Mouse (Mus musculus) adrenal gland, adult 2 months (tissue): ENCODE results near the gene Psma5. TPM values are rescaled to one million over a fixed set of nuclear protein-coding genes. Genes with fewer than 3 reads are reported as not detected.
A peak's percentile ranks its signal among the peaks of the same experiment; 100 is the strongest.

Experiments
- DNase-seq: peaks from one replicate; pipeline ENCODE4 v3.0.0; 2021
- polyA plus RNA-seq: library from polyadenylated mRNA; depleted of rRNA; stranded (reverse); fragments of >200 nt; gene quantifications from 2 replicates; pipeline ENCODE4 v1.2.3, GENCODE M21; 2012; rRNA removed
- total RNA-seq, 2 experiments: library from RNA; stranded (reverse); gene quantifications; 2 replicates each; pipeline ENCODE4 v1.2.3; 2021

Psma5 gene
- total and polyA plus RNA-seq, 3 experiments: 13.4 to 87.2 (median 74.4) TPM

DNA sequence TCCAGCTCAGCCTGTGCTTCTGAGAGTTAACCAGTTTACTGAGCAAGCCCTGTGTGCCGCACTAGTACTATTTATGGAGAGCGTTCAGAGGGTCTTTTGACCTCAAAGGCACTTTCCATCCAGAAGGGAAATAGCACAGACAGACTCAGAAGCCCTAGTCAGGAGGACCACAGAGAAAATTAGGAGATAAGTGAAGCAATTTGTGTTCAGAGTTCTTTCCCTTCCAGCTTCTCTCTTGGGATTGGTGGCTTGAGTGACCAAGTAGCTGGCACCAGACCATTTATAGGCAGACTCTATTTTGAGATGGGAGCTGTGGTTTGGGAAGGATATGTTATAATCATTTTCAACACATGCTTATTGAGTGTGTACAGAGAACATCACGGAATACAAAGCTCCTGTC lies 49.7 kb downstream of the Psma5 start:
- no peak for DNase-seq

DNA sequence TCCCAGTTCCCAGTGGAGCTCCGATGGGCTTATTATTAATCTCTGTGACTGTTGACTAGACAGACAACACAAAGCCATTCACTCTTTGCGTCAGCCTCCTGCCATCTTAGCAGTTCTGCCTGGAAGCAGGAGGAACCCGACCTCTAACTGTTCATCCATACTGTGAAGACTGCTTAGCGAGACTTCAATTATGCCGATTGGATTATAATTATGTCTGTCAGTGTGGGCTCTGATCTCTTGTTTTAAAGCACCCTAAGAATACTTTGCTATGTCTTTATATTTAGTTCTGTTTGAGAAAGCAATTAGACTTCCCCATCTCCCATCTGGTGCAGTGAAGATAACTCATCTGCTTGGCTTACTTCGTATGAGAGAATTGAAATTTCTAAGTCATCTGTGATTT lies 50.8 kb downstream of the Psma5 start:
- DNase-seq: no peak

- peak; percentile 29 for DNase-seq
These were observed 54.2 kb downstream of the Psma5 start for GRCm38 (mm10) chr3:108310921-108311341.

DNA sequence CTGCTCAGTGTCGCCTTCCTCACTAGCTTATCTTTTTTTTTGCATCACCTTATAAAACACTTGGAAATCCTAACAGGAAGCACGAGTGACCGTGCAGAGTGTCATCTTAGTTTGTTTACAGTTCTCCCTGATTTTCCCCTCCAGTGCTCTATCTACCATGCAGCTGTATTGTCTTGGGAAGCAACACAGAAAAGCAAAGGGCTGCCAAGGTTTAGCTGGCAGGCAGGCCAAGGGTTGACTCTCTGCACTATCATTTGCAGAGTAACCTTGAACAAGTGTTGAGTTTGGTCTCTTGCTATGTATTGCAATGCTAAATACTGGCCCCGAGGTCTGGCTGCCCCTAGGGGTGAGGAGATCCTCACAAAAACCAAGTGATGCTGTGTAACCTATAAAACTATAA lies 55.0 kb downstream of the Psma5 start:
- DNase-seq: peak; percentile 23

GRCm38 (mm10) chr3:108312414-108312813 lies 55.7 kb downstream of the Psma5 start:
- DNase-seq: no peak

DNA sequence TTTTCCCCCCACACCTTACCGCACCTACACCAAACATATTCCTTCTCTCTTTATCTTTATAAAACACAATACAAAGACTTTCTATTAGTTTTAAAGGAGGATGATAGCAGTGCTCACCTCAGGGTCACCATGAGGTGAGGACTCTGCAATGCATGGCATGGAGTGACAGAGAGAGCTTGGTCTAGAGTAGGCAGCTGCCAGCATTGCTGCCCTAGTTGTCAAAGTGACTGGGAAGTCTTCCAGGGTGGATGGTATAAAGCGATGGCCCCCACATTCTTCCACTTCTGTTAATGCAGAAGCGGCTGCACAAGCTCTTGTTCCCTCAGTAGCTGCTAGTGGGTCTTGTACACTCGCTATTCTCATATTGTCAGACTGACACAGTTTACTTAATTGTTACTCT lies 56.4 kb downstream of the Psma5 start:
- DNase-seq: no peak

- peak; percentile 22 for DNase-seq
These were observed 57.4 kb downstream of the Psma5 start for GRCm38 (mm10) chr3:108314038-108314675.

DNA sequence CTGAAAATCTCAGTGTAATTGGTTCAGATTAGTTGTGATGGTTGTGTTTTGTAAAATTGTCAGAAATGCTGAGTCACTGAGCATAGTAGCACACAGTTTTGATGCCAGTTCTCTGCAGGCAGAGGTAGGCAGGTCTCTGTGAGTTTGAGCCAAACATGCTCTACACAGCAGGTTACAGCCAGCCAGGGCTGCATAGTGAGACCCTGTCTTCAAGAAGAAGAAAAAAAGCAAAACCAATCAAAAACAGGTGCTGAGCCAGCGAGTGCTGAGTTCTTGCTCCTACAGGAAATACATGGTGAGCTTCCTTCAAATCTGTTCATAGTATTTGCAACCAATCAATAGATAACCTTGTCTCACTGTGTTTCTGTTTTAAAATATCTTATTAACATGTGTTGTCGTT lies 61.8 kb downstream of the Psma5 start:
- no peak for DNase-seq

DNA sequence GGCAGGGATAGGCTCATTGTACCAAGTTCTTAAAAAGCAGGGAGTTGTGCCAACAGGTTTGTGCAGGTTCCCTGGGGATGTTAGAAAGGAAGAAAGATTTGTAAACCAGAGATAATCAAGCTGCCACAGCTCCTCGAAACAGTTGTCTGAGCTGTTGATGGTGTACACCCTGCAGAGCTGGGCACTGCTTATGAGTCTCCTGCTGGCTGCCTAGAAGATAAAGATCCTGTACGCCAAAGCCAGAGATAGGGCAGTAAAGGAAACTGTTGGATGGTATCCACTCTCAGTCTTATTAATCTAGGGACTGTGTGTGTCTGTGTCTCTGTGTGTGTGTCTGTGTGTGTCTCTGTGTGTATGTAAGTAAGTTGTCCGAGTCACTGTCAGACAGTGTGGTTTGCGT lies 64.9 kb downstream of the Psma5 start:
- DNase-seq: no peak

GRCm38 (mm10) chr3:108322136-108322535 lies 65.4 kb downstream of the Psma5 start:
- DNase-seq: no peak

DNA sequence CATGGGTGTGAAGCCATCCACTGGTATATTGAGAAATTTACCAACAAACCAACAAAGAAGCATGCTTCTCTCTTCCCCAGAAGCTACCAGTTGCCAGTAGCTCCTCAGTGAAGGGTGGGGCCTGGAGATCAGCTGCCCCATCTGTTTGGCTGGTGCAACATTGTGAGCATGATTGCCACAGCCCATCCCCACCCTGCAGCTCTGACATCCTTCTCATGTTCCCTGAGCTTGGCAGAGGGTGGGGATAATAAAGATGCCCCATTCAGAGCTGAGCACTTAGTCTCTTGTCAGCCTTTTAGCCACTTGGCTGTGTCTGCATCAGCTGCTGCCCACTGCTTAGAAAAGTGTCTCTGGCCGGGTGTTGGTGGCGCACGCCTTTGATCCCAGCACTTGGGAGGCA lies 66.2 kb downstream of the Psma5 start:
- no peak for DNase-seq

DNA sequence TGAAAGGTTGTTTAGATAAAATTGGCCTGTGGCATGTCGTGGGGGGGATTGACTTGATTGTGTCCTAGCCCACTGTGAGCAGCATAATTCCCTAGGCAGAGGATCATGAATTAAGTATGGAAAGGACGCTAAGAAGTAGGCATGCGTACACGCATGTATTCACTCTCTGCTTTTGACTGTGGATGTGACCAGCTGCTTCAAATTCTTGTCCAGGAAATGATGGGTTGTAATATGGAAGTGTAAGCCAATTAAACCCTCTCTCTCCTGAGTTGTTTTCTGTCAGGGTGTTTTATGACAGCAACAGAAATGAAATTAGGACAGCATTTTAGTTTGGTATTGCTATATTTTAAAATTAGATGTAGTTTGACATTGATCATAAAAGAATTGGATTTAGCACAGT lies 68.1 kb downstream of the Psma5 start:
- DNase-seq: no peak

GRCm38 (mm10) chr3:108325521-108325920 lies 68.8 kb downstream of the Psma5 start:
- DNase-seq: no peak

GRCm38 (mm10) chr3:108327275-108327674 lies 70.5 kb downstream of the Psma5 start:
- DNase-seq: no peak

DNA sequence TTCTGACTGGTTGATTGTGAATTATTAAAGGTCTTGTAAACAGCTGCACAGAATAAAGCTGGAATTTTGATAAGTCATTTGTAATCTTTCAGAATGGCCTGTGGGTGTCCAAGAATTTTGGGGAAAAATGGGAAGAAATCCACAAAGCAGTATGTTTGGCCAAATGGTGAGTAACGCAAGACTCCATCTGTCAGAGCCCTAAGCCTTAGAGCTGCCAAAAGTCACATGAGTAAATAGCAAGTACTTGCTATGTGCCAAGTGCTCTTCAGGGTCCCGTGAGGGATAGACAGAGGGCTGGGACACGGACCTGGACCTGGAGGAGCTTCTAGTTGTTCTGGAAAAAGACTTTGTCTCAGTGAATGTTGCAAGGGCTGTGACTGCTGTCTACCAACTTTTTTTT lies 71.2 kb downstream of the Psma5 start:
- DNase-seq: no peak

DNA sequence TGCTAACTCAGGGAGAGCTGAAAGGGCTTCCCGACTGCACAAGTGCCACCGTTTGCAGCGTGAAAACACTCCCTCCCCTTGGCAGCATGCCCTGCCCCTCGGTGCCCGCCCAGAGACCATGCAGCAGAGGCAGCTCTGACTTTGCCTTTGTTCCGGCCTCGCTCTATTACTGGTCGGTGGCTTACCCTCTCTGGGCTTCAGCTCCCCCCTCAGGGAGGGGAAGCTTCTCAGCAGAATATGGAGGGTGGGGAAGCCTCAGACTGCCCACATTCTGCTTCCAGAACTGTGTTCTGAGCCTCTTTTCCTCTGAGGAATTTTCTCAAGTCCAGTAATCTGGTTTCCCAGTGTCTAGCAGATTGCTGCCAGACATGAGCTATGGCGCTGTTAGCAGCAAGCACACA lies 71.7 kb downstream of the Psma5 start:
- peak; percentile 77 for DNase-seq

Other genes with a start within 250 kb of the Psma5 start
- gene Gstm1, start 239.0 kb upstream of the Psma5 start, total RNA-seq: 100 to 1,000 TPM; 463 to 520 TPM
- gene Gstm1, start 239.0 kb upstream of the Psma5 start, polyA plus RNA-seq: 1,201 and 1,446 TPM in 2 replicates
- 10 to 100 TPM; 16.8 to 19.7 TPM for gene Gstm4, start 212.0 kb upstream of the Psma5 start, total RNA-seq
- gene Gstm4, start 212.0 kb upstream of the Psma5 start, polyA plus RNA-seq: 13.4 and 14.8 TPM in 2 replicates
- gene Ampd2, start 170.3 kb upstream of the Psma5 start, total RNA-seq: 100 to 1,000 TPM; 121 to 151 TPM
- 721 and 995 TPM in 2 replicates for gene Ampd2, start 170.3 kb upstream of the Psma5 start, polyA plus RNA-seq
- gene Gnat2, start 164.1 kb upstream of the Psma5 start, total RNA-seq: 10 to 100 TPM; 12.3 to 13.1 TPM
- gene Gnat2, start 164.1 kb upstream of the Psma5 start, polyA plus RNA-seq: 7.9 and 10.1 TPM in 2 replicates
- 100 to 1,000 TPM; 117 to 136 TPM for gene Gnai3, start 110.8 kb upstream of the Psma5 start, total RNA-seq
- gene Gnai3, start 110.8 kb upstream of the Psma5 start, polyA plus RNA-seq: 13.8 and 14.0 TPM in 2 replicates
- under 1 TPM; 0.20 to 0.48 TPM for gene Gpr61, start 102.0 kb upstream of the Psma5 start, total RNA-seq
- gene Gpr61, start 102.0 kb upstream of the Psma5 start, polyA plus RNA-seq: 0.12 and 0.20 TPM in 2 replicates
- 10 to 100 TPM; 21.4 to 27.8 TPM for gene Amigo1, start 70.6 kb upstream of the Psma5 start, total RNA-seq
- gene Amigo1, start 70.6 kb upstream of the Psma5 start, polyA plus RNA-seq: 57.6 and 62.3 TPM in 2 replicates
- gene Cyb561d1, start 55.7 kb upstream of the Psma5 start, total RNA-seq: 1 to 10 TPM; 6.4 to 7.9 TPM
- gene Cyb561d1, start 55.7 kb upstream of the Psma5 start, polyA plus RNA-seq: 6.9 and 8.1 TPM in 2 replicates
- gene Atxn7l2, start 46.0 kb upstream of the Psma5 start, total RNA-seq: 1 to 10 TPM; 9.1 to 9.4 TPM
- gene Atxn7l2, start 46.0 kb upstream of the Psma5 start, polyA plus RNA-seq: 11.8 and 13.5 TPM in 2 replicates
- under 1 TPM; 0.20 to 0.97 TPM for gene Sypl2, start 30.3 kb upstream of the Psma5 start, total RNA-seq
- 0.11 and 0.31 TPM in 2 replicates for gene Sypl2, start 30.3 kb upstream of the Psma5 start, polyA plus RNA-seq
- 10 to 100 TPM; 37.9 to 57.3 TPM for gene Sort1, start 27.2 kb downstream of the Psma5 start, total RNA-seq
- gene Sort1, start 27.2 kb downstream of the Psma5 start, polyA plus RNA-seq: 19.7 and 27.8 TPM in 2 replicates
- not detected for gene Mybphl, start 108.0 kb downstream of the Psma5 start, total RNA-seq
- gene Mybphl, start 108.0 kb downstream of the Psma5 start, polyA plus RNA-seq: not detected in 2 replicates
- 1 to 10 TPM in 1 of 2 experiments, under 1 TPM in 1; 0.66 to 1.3 TPM for gene Psrc1, start 126.9 kb downstream of the Psma5 start, total RNA-seq
- 2.6 and 4.0 TPM in 2 replicates for gene Psrc1, start 126.9 kb downstream of the Psma5 start, polyA plus RNA-seq
- 1 to 10 TPM; 6.1 to 8.3 TPM for gene Celsr2, start 158.6 kb downstream of the Psma5 start, total RNA-seq
- 9.9 and 17.1 TPM in 2 replicates for gene Celsr2, start 158.6 kb downstream of the Psma5 start, polyA plus RNA-seq
- gene Sars, start 188.3 kb downstream of the Psma5 start, total RNA-seq: 100 to 1,000 TPM; 198 to 212 TPM
- 23.8 and 32.6 TPM in 2 replicates for gene Sars, start 188.3 kb downstream of the Psma5 start, polyA plus RNA-seq